Mouse (Mus musculus) kidney, adult 18-20 months (tissue): Measurements from ENCODE around the gene Eif5.

Experiments
- DNase-seq: peaks from one replicate; pipeline ENCODE4 v3.0.0; 2021

Eif5 gene

GRCm38 (mm10) chr12:111568836-111569235 lies 31.0 kb downstream of the Eif5 start:
- peak; percentile 63 for DNase-seq

DNA sequence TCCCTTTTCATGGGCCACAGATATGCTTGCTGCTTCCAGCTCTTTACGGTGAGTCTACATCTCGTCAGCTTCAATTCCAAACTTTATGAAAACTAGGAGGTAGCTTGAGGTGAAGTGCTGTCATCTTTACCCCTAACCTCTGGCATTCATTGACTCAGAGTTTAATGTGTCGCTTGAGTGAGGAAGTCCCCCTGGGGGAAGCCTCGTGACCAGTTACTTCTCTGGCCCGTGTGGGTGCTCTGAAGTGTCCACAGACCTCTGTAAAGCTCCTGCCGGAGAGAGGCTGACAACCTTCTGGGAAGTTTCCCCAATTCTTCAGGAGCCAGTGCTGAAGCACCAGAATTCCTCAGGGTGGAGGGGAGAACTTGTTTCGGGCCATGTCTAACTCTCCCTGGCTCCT lies 34.6 kb downstream of the Eif5 start:
- DNase-seq = peak; percentile 71

DNA sequence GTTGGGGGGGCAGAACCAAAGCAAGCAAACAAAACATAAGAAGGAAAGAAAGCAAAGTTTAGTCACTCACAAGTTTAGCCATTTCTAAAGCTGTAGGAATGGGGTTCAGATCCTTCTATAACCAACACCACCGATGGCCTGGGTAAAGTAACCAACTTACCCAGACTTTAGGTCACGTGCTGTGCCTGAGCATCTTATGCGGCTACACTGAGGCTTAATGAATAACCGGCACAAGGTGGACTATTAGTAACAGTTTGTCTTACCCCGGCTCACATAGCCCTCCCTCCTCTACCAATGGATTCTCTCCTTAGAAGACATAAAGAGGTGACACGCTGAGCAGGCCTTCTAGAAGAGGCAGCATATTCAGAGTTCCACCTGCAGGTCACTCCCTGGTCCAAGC lies 35.5 kb downstream of the Eif5 start:
- DNase-seq = peak; percentile 70

GRCm38 (mm10) chr12:111574074-111574886 lies 36.5 kb downstream of the Eif5 start, which contains the start of gene Mark3:
TSS of gene Mark3 (plus strand) at chr12:111574523.
- peak; percentile 97 for DNase-seq

- peak; percentile 66 for DNase-seq
Measured at GRCm38 (mm10) chr12:111574887-111575838, 37.3 kb downstream of the Eif5 start.

GRCm38 (mm10) chr12:111583058-111583457 lies 45.2 kb downstream of the Eif5 start:
- DNase-seq = no peak

- DNase-seq = no peak
Measured at GRCm38 (mm10) chr12:111584401-111584800, 46.6 kb downstream of the Eif5 start.

DNA sequence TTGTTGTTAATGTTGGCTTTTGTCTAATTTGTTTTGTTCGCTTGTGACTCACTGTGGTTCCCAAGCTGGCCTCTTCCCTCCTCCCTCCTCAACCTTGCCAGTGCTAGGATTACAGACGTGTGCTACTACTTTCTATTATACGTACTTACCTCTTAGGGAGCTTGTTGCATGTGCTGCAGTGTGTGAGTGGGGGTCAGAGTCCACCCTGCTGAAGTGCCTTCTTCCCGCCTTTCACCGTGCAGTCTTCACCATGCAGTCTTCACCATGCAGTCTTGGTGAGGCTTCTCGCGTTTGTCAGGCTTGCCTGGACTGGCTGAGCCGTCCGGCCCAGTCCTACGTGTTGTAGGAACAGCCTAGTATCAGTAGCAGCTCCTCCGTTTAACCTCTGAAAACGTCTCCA lies 49.4 kb downstream of the Eif5 start:
- DNase-seq = no peak

DNA sequence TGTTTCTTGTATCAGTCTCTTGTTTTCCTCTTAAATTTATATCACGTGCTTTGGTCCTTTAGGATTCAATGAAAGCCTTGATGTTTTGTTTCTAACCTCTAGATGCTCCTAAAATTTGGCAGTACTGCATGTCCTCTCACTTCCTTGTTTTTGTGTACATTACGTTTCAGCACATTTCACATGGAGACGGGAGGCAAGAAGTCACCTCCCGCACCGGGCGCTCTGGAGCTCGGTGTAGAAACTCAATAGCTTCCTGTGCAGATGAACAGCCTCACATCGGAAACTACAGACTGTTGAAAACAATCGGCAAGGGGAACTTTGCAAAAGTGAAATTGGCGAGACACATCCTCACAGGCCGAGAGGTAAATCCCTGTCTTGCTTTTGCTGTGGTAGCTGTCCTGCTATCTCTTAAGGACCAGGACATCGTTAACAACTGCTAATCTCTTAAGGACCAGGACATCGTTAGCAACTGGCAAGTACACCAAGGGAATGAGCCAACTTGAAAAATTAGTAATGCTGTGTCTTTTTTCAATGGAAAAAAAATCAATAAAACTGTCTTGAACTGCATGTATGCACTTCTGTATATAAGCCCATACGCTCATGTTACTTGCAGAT lies 54.7 kb downstream of the Eif5 start:
- DNase-seq = no peak

DNA sequence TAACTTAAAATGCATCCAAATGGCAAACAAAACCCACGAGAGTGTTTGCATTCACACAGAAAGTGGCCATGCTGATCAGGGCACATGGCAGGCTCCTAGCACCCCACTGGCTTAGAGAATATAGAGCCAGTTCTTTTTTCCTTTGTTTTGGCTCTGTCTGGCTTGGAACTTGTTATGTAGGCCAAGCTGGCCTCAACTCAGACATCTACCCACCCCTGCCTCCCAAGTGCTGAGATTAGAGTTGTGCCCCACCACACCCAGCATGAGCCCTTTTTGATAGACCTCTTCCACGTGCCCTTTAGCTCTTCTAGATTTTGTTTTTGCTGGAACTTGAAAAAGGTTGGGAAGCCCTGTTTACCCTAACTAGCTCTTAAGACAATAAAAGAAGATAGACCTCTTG lies 56.0 kb downstream of the Eif5 start:
- no peak for DNase-seq
